Comparison of ENCODE assay signal across 24 mouse cellular contexts in genomic region chr16:64054346-64054745, GRCm38 (mm10).
DNase-seq lines count a peak whose midpoint lies in the region; ATAC-seq and TF ChIP-seq lines count a peak whose summit lies in the region.
"Had no signal": no experiment of that assay in that cellular context is flagged by ENCODE, and none has a peak within 500 bp of the region (broad histone marks: within the 10 kb centered on the region; RNA-seq: fewer than 3 reads in every experiment).

No protein-coding gene starts in this region.

- H3K27ac ChIP-seq in forebrain, embryonic 14.5 days (ENCODE audit: low read depth, low read length) = no peak overlapping the region
- H3K27ac ChIP-seq in forebrain, embryonic 12.5 days = no peak overlapping the region
- H3K27ac ChIP-seq in hindbrain, postnatal 0 days = no peak overlapping the region
- no peak overlapping the region for H3K27ac ChIP-seq in hindbrain, embryonic 10.5 days
- H3K27ac ChIP-seq: embryonic facial prominence, embryonic 13.5 days; heart, embryonic 15.5 days; hindbrain, embryonic 14.5 days had no signal

- WGBS in forebrain, embryonic 14.5 days = 63% methylated on average over 1 of the region's 1 CpGs
- WGBS in forebrain, embryonic 12.5 days = 88% methylated on average over 1 of the region's 1 CpGs
- WGBS in hindbrain, postnatal 0 days = 57% methylated on average over 1 of the region's 1 CpGs
- 83% methylated on average over 1 of the region's 1 CpGs for WGBS in hindbrain, embryonic 10.5 days

- no peaks in the 10 kb centered on the region for H3K9me3 ChIP-seq in forebrain, embryonic 14.5 days (replicated peaks; ENCODE audit: control insufficient read depth, low read length)
- no peaks in the 10 kb centered on the region for H3K9me3 ChIP-seq in forebrain, embryonic 12.5 days
- no peaks in the 10 kb centered on the region for H3K9me3 ChIP-seq in hindbrain, postnatal 0 days (ENCODE audit: low read length)
- 0 out of 2 replicates have a peak, but pooled peaks cover 5% of the 10 kb centered on the region for H3K9me3 ChIP-seq in hindbrain, embryonic 10.5 days
- H3K9me3 ChIP-seq: embryonic facial prominence, embryonic 13.5 days; heart, embryonic 12.5 days; heart, embryonic 15.5 days had no signal

- DNase-seq in cerebellum, postnatal 10 days = peak; percentile 25 to 47
- no peak for DNase-seq in cerebellum, adult 11 months
- peak; percentile 86 for DNase-seq in forebrain, embryonic 14.5 days (ENCODE audit: low spot score)
- DNase-seq in hindbrain, postnatal 0 days (ENCODE audit: low spot score) = peak; percentile 24
- no peak for DNase-seq in hindbrain, embryonic 10.5 days (ENCODE audit: low spot score)
- peak; percentile 10 for DNase-seq in brain, adult 2 months (ENCODE audit: low read depth, low spot score)
- no peak for DNase-seq in right cerebral cortex, adult 18-20 months
- DNase-seq: adrenal gland, adult 8-10 months; adrenal gland, postnatal 36 days; cerebellum, adult 18-20 months; cerebellum, adult 9-10 months; cerebellum, postnatal 25 days; gastrocnemius, postnatal 25 days; heart, adult 18-20 months; heart, postnatal 10 days; heart, postnatal 36 days; kidney, adult 2 months had no signal

- ATAC-seq in forebrain, embryonic 14.5 days = peak; percentile 48; the same call in 1 of the 2 replicates
- ATAC-seq in forebrain, embryonic 12.5 days (ENCODE audit: low FRiP score) = no peak
- ATAC-seq in hindbrain, postnatal 0 days = no peak
- ATAC-seq: activated CD4-positive, CD25-positive, alpha-beta regulatory T cell, adult 4 months; intestine, postnatal 0 days had no signal

- H3K27me3 ChIP-seq in forebrain, embryonic 14.5 days (replicated peaks; ENCODE audit: control insufficient read depth, insufficient read depth, low read length) = no peaks in the 10 kb centered on the region
- H3K27me3 ChIP-seq in forebrain, embryonic 12.5 days = no peaks in the 10 kb centered on the region
- H3K27me3 ChIP-seq in hindbrain, postnatal 0 days (ENCODE audit: insufficient read depth, low read length) = no peaks in the 10 kb centered on the region
- H3K27me3 ChIP-seq in hindbrain, embryonic 10.5 days (ENCODE audit: insufficient read depth, poor library complexity, severe bottlenecking) = no peaks in the 10 kb centered on the region
- H3K27me3 ChIP-seq: embryonic facial prominence, embryonic 13.5 days; heart, embryonic 12.5 days; heart, embryonic 15.5 days had no signal

- no peak for TF ChIP-seq CTCF in hindbrain, postnatal 0 days (IDR thresholded peaks at IDR 0.05; ENCODE audit: low read depth)

- no peak overlapping the region for H3K4me3 ChIP-seq in forebrain, embryonic 14.5 days (ENCODE audit: low read depth, low read length)
- no peak overlapping the region for H3K4me3 ChIP-seq in forebrain, embryonic 12.5 days (replicated peaks)
- no peak overlapping the region for H3K4me3 ChIP-seq in hindbrain, postnatal 0 days (ENCODE audit: low read length)
- H3K4me3 ChIP-seq in hindbrain, embryonic 10.5 days = no peak overlapping the region
- H3K4me3 ChIP-seq: embryonic facial prominence, embryonic 13.5 days; heart, embryonic 12.5 days; heart, embryonic 15.5 days had no signal

- H3K9ac ChIP-seq in forebrain, embryonic 14.5 days (ENCODE audit: low read length) = no peak overlapping the region
- no peak overlapping the region for H3K9ac ChIP-seq in forebrain, embryonic 12.5 days
- H3K9ac ChIP-seq in hindbrain, postnatal 0 days (replicated peaks; ENCODE audit: low read length) = no peak overlapping the region
- H3K9ac ChIP-seq: embryonic facial prominence, embryonic 13.5 days; heart, embryonic 12.5 days; heart, embryonic 15.5 days; hindbrain, embryonic 14.5 days had no signal

- H3K36me3 ChIP-seq in forebrain, embryonic 14.5 days (ENCODE audit: control insufficient read depth, insufficient read depth, low read length) = no peaks in the 10 kb centered on the region
- H3K36me3 ChIP-seq in forebrain, embryonic 12.5 days (replicated peaks) = no peaks in the 10 kb centered on the region
- H3K36me3 ChIP-seq in hindbrain, postnatal 0 days (ENCODE audit: insufficient read depth, low read length) = no peaks in the 10 kb centered on the region
- H3K36me3 ChIP-seq in hindbrain, embryonic 10.5 days = no peaks in the 10 kb centered on the region
- H3K36me3 ChIP-seq: embryonic facial prominence, embryonic 13.5 days; heart, embryonic 12.5 days; heart, embryonic 15.5 days had no signal

- H3K4me1 ChIP-seq in forebrain, embryonic 14.5 days (ENCODE audit: control insufficient read depth, insufficient read depth, low read length) = no peaks in the 10 kb centered on the region
- H3K4me1 ChIP-seq in forebrain, embryonic 12.5 days = no peaks in the 10 kb centered on the region
- H3K4me1 ChIP-seq in hindbrain, postnatal 0 days (ENCODE audit: insufficient read depth, low read length) = no peaks in the 10 kb centered on the region
- no peaks in the 10 kb centered on the region for H3K4me1 ChIP-seq in hindbrain, embryonic 10.5 days (replicated peaks)
- H3K4me1 ChIP-seq: embryonic facial prominence, embryonic 13.5 days; heart, embryonic 12.5 days; heart, embryonic 15.5 days had no signal

- no peak overlapping the region for H3K4me2 ChIP-seq in forebrain, embryonic 14.5 days (ENCODE audit: low read length)
- H3K4me2 ChIP-seq in forebrain, embryonic 12.5 days = no peak overlapping the region
- H3K4me2 ChIP-seq in hindbrain, postnatal 0 days (ENCODE audit: low read depth, low read length) = no peak overlapping the region
- H3K4me2 ChIP-seq: embryonic facial prominence, embryonic 13.5 days; heart, embryonic 12.5 days; heart, embryonic 15.5 days; hindbrain, embryonic 14.5 days had no signal

Comparison
In these comparisons a context has a peak if more than half of its experiments do, and no peak if none do; other contexts are left out.
1. DNase-seq: peak in cerebellum, postnatal 10 days (2 of 2), forebrain, embryonic 14.5 days (single experiment), hindbrain, postnatal 0 days (single experiment) and brain, adult 2 months (single experiment); none in cerebellum, adult 11 months (single experiment), hindbrain, embryonic 10.5 days (single experiment) and right cerebral cortex, adult 18-20 months (single experiment).